Mouse (Mus musculus): ENCODE measurements around the gene Hspd1.

DNA sequence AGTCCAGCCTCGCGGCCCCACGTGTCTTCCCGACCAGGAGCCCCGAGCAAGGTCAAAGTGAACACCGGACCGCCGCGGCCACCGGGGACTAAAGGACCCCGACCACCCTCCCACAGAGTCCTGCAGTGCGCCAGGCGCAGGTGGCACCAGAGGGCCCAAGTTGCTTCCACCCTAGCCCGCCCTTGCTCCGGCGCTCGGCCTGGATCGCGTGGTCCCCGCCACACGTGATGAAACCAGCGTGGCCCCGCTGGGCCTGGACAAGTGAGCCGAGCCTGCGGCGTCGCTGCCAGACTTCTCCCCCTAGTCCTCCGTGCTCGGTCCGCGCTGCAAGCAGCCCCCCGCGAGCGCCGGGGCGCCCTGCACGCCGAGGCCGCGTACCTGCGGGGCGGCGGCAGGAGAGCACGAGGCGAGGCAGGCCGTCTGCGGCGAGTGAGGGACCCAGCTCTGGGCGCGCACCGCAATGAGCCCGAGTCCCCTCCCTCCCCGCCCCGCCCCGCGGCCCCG, 590 bp downstream of the Hspd1 start:
- TF ChIP-seq CTCF (IDR thresholded peaks at IDR 0.05; ENCODE audit: low read depth), result no peak
- TF ChIP-seq EP300 (optimal IDR thresholded peaks at IDR 0.05), result no peak
